Mouse (Mus musculus) CH12.LX (cell line): ENCODE results near the gene Znfx1.

Source experiments
- CHD2 ChIP-seq: IDR thresholded peaks from 2 replicates; pipeline ENCODE4 v1.6.1; 2011; ENCODE audit warnings: low read length, improper control_type of control experiment
- CTCF ChIP-seq, 2 experiments: IDR thresholded peaks in 1 of 2; conservative IDR thresholded peaks in 1 of 2; 2 replicates each; pipeline ENCODE4 v1.5.1; 2011 to 2012; ENCODE audit warnings: low read depth in 2 of 2, low read length in 2 of 2, improper control_type of control experiment in 1 of 2, inconsistent platforms in 1 of 2, mild to moderate bottlenecking in 1 of 2, moderate library complexity in 1 of 2
- KAT2A ChIP-seq: IDR thresholded peaks from 2 replicates; pipeline ENCODE4 v1.6.1; 2012; ENCODE audit warnings: low read length, improper control_type of control experiment, inconsistent platforms; ENCODE audit not compliant: insufficient replicate concordance
- MAFK ChIP-seq: IDR thresholded peaks from 2 replicates; pipeline ENCODE4 v1.6.1; 2011; ENCODE audit warnings: low read length, improper control_type of control experiment; ENCODE audit not compliant: insufficient replicate concordance
- RCOR1 ChIP-seq: conservative IDR thresholded peaks from 2 replicates; pipeline ENCODE4 v1.6.1; 2012; ENCODE audit warnings: low read depth, mild to moderate bottlenecking, inconsistent platforms, low read length, improper control_type of control experiment
- SIN3A ChIP-seq: IDR thresholded peaks from 2 replicates; pipeline ENCODE4 v1.6.1; 2012; ENCODE audit warnings: low read length, improper control_type of control experiment, inconsistent platforms
- TBP ChIP-seq: conservative IDR thresholded peaks from 2 replicates; pipeline ENCODE4 v1.6.1; 2011; ENCODE audit warnings: low read depth, low read length, improper control_type of control experiment

DNA sequence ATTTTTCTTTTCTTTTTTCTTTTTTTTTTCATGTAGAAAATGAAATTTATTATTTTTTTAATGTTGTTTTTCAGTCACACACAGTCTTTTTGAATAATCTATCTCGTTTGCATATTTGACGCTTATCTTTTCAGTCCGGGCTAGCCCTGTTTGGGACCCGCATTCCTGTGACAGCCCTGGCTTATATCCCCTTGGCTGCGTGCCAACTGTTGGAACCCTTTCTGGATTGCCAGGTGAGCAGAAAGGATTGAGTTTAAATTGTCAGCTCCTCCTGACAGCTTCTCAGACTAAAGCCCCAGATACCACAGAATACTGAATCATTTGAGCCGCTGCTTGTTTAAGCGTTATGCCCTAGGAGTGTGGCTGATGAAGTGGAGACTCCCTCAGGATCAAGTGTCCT lies 40.7 kb upstream of the Znfx1 start:
- TF ChIP-seq SIN3A, result no peak
- no peak for TF ChIP-seq TBP
- TF ChIP-seq CHD2, result no peak
- TF ChIP-seq CTCF (conservative IDR thresholded peaks at IDR 0.05 in 1 of 2, IDR thresholded peaks at IDR 0.05 in 1 of 2; ENCODE audit: low read depth in 2 of 2, low read length in 2 of 2), result no peak
- TF ChIP-seq RCOR1, result no peak
- TF ChIP-seq MAFK, result no peak
- no peak for TF ChIP-seq KAT2A
